Mouse (Mus musculus) midbrain, embryonic 16.5 days (tissue): ENCODE measurements around the gene Psen2. TPM values are rescaled to one million over a fixed set of nuclear protein-coding genes. Genes with fewer than 3 reads are reported as not detected.

Experiments
- ATAC-seq: fragments of 200-750 bp; cut with Nextera tagmentation; 2 replicates; pipeline ENCODE4 v1.8.0; 2017; ENCODE audit warnings: moderate TSS enrichment
- H3K27ac ChIP-seq: fragments of 300-500 bp; sonication (generic); 2 replicates; pipeline ENCODE4 v1.5.1; 2014; ENCODE audit warnings: mild to moderate bottlenecking, low read length, mixed read lengths
- H3K27me3 ChIP-seq: fragments of 300-500 bp; sonication (generic); 2 replicates; pipeline ENCODE4 v1.6.1; 2014; ENCODE audit warnings: low read depth, low read length, mixed read lengths; ENCODE audit not compliant: control insufficient read depth, insufficient read depth
- H3K36me3 ChIP-seq: fragments of 300-500 bp; sonication (generic); 2 replicates; pipeline ENCODE4 v1.6.1; 2014; ENCODE audit warnings: mild to moderate bottlenecking, low read length, moderate library complexity, mixed read lengths; ENCODE audit not compliant: control insufficient read depth, insufficient read depth
- H3K4me1 ChIP-seq: fragments of 300-500 bp; sonication (generic); 2 replicates; pipeline ENCODE4 v1.6.1; 2014; ENCODE audit warnings: mild to moderate bottlenecking, low read length, mixed read lengths; ENCODE audit not compliant: control insufficient read depth, insufficient read depth
- H3K4me2 ChIP-seq: fragments of 300-500 bp; sonication (generic); 2 replicates; pipeline ENCODE4 v1.6.1; 2014; ENCODE audit warnings: mild to moderate bottlenecking, low read length, mixed read lengths
- H3K4me3 ChIP-seq: fragments of 300-500 bp; sonication (generic); 2 replicates; pipeline ENCODE4 v1.5.1; 2014; ENCODE audit warnings: low read depth, mild to moderate bottlenecking, low read length, moderate library complexity, mixed read lengths
- H3K9ac ChIP-seq: fragments of 300-500 bp; sonication (generic); 2 replicates; pipeline ENCODE4 v1.6.1; 2014; ENCODE audit warnings: low read depth, low read length, mixed read lengths
- H3K9me3 ChIP-seq: fragments of 300-500 bp; sonication (generic); replicated peaks from 2 replicates; pipeline ENCODE4 v1.6.1; 2014; ENCODE audit warnings: mild to moderate bottlenecking, low read length, mixed read lengths; ENCODE audit not compliant: control insufficient read depth, poor library complexity, severe bottlenecking
- WGBS: fragments of 180-500 bp; shearing (Covaris S2); extraction: QIAGEN DNeasy Blood & Tissue Kit; methylation state at CpG from one replicate; pipeline ENCODE4 v1.1.7; 2014; 5-methylcytosine and 5-hydroxymethylcytosine counted together
- polyA plus RNA-seq: library from polyadenylated mRNA; unstranded; fragments of >200 nt; fragmentation: Nextera tagmentation; extraction: Ambion mirVana; gene quantifications from 2 replicates; pipeline ENCODE4 v1.2.1, GENCODE M21; 2015

Psen2 gene
- polyA plus RNA-seq, 1 experiment from 2014 or later: 20.2 TPM

GRCm38 (mm10) chr1:180194048-180194447 lies 69.2 kb downstream of the Psen2 start:
- Histone ChIP-seq H3K9ac (no peak overlapping the region), H3K27me3 (peaks cover 11% of the 10 kb centered on the region; the same call in 1 of the 2 replicates), H3K4me1 (peaks cover 9% of the 10 kb centered on the region), H3K4me2 (no peak overlapping the region), H3K9me3 (no peaks in the 10 kb centered on the region), H3K4me3 (no peak overlapping the region), H3K27ac (no peak overlapping the region), H3K36me3 (no peaks in the 10 kb centered on the region)
- no peak for ATAC-seq
- WGBS: 89% methylated on average over 9 of the region's 9 CpGs

- H3K36me3 ChIP-seq: no peaks in the 10 kb centered on the region
- H3K9ac ChIP-seq: no peak overlapping the region
- peaks cover 11% of the 10 kb centered on the region; the same call in 1 of the 2 replicates for H3K27me3 ChIP-seq
- no peak for ATAC-seq
- peaks cover 9% of the 10 kb centered on the region for H3K4me1 ChIP-seq
- H3K4me2 ChIP-seq: no peak overlapping the region
- no peak overlapping the region for H3K27ac ChIP-seq
- WGBS: 86% methylated on average over 8 of the region's 8 CpGs
- no peaks in the 10 kb centered on the region for H3K9me3 ChIP-seq
- no peak overlapping the region for H3K4me3 ChIP-seq
Measured at GRCm38 (mm10) chr1:180193391-180193935, 69.8 kb downstream of the Psen2 start.

GRCm38 (mm10) chr1:180192866-180193265 lies 70.4 kb downstream of the Psen2 start:
- H3K36me3 ChIP-seq: no peaks in the 10 kb centered on the region
- peaks cover 9% of the 10 kb centered on the region for H3K4me1 ChIP-seq
- no peak overlapping the region for H3K4me3 ChIP-seq
- no peak overlapping the region for H3K9ac ChIP-seq
- no peak overlapping the region for H3K27ac ChIP-seq
- ATAC-seq: no peak
- no peaks in the 10 kb centered on the region for H3K9me3 ChIP-seq
- H3K27me3 ChIP-seq: peaks cover 11% of the 10 kb centered on the region; the same call in 1 of the 2 replicates
- 54% methylated on average over 4 of the region's 4 CpGs for WGBS
- H3K4me2 ChIP-seq: no peak overlapping the region

GRCm38 (mm10) chr1:180191651-180192220 lies 71.5 kb downstream of the Psen2 start:
- Histone ChIP-seq H3K4me3 (no peak overlapping the region), H3K4me1 (peaks cover 9% of the 10 kb centered on the region), H3K9me3 (no peaks in the 10 kb centered on the region), H3K36me3 (no peaks in the 10 kb centered on the region), H3K9ac (no peak overlapping the region), H3K4me2 (no peak overlapping the region), H3K27ac (no peak overlapping the region), H3K27me3 (peaks cover 11% of the 10 kb centered on the region; the same call in 1 of the 2 replicates)
- ATAC-seq: no peak
- WGBS: 71% methylated on average over 7 of the region's 7 CpGs

GRCm38 (mm10) chr1:180191112-180191511 lies 72.1 kb downstream of the Psen2 start:
- Histone ChIP-seq H3K9ac (no peak overlapping the region), H3K27ac (no peak overlapping the region), H3K4me3 (no peak overlapping the region), H3K27me3 (peaks cover 11% of the 10 kb centered on the region; the same call in 1 of the 2 replicates), H3K4me1 (peaks cover 7% of the 10 kb centered on the region), H3K4me2 (no peak overlapping the region), H3K9me3 (no peaks in the 10 kb centered on the region), H3K36me3 (no peaks in the 10 kb centered on the region)
- 82% methylated on average over 8 of the region's 8 CpGs for WGBS
- ATAC-seq: no peak

- 94% methylated on average over 4 of the region's 4 CpGs for WGBS
- H3K36me3 ChIP-seq: no peaks in the 10 kb centered on the region
- no peaks in the 10 kb centered on the region for H3K9me3 ChIP-seq
- no peaks in the 10 kb centered on the region for H3K4me1 ChIP-seq
- no peak overlapping the region for H3K4me3 ChIP-seq
- H3K27ac ChIP-seq: no peak overlapping the region
- H3K9ac ChIP-seq: no peak overlapping the region
- no peak overlapping the region for H3K4me2 ChIP-seq
- no peak for ATAC-seq
- H3K27me3 ChIP-seq: peaks cover 4% of the 10 kb centered on the region; the same call in 1 of the 2 replicates
Measured at GRCm38 (mm10) chr1:180188951-180189350, 74.3 kb downstream of the Psen2 start.

- Histone ChIP-seq H3K4me2 (no peak overlapping the region), H3K9ac (no peak overlapping the region), H3K9me3 (no peaks in the 10 kb centered on the region), H3K4me3 (no peak overlapping the region), H3K36me3 (no peaks in the 10 kb centered on the region), H3K4me1 (no peaks in the 10 kb centered on the region), H3K27ac (no peak overlapping the region), H3K27me3 (no peaks in the 10 kb centered on the region)
- WGBS: 87% methylated on average over 3 of the region's 3 CpGs
- no peak for ATAC-seq
Measured at GRCm38 (mm10) chr1:180186371-180186770, 76.9 kb downstream of the Psen2 start.

- 67% methylated on average over 5 of the region's 5 CpGs for WGBS
- ATAC-seq: no peak
- no peaks in the 10 kb centered on the region for H3K9me3 ChIP-seq
Measured at GRCm38 (mm10) chr1:180185877-180186276, 77.4 kb downstream of the Psen2 start.

GRCm38 (mm10) chr1:180184768-180185167 lies 78.5 kb downstream of the Psen2 start:
- no peaks in the 10 kb centered on the region for H3K27me3 ChIP-seq
- H3K9me3 ChIP-seq: no peaks in the 10 kb centered on the region
- H3K27ac ChIP-seq: no peak overlapping the region
- no peak overlapping the region for H3K4me3 ChIP-seq
- no peaks in the 10 kb centered on the region for H3K4me1 ChIP-seq
- no peak for ATAC-seq
- no peak overlapping the region for H3K9ac ChIP-seq
- WGBS: 54% methylated on average over 7 of the region's 7 CpGs
- H3K36me3 ChIP-seq: no peaks in the 10 kb centered on the region
- no peak overlapping the region for H3K4me2 ChIP-seq

More at GRCm38 (mm10) chr1:180185877-180186276, 77.4 kb downstream of the Psen2 start:
- Histone ChIP-seq H3K36me3 (no peaks in the 10 kb centered on the region), H3K27me3 (no peaks in the 10 kb centered on the region), H3K4me1 (no peaks in the 10 kb centered on the region), H3K9ac (no peak overlapping the region), H3K27ac (no peak overlapping the region), H3K4me2 (no peak overlapping the region), H3K4me3 (no peak overlapping the region)
